ENCODE assay signal across 22 mouse cellular contexts in the genomic region with DNA sequence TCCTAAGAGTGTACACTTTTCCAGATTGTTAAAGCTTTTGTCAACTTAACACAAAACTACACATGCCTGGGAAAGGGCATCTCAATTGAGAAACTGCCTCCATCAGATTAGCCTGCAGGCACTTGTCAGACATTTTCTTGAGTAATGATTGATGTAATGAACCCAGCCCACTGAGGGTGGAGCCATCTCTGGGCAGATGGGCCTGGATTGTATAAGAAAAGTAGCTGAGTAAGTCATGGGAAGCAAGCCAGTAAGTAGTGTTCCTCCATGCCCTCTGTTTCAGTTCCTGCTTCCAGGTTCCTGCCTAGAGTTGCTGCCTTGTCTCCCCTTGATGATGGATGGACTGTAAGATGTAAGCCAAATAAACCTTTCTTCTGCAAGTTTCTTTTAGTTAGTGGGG.
"Had no signal": no experiment of that assay in that cellular context is flagged by ENCODE, and none has a peak within 500 bp of the region (broad histone marks: within the 10 kb centered on the region; RNA-seq: fewer than 3 reads in every experiment).

No protein-coding gene starts in this region.

- DNase-seq: liver, postnatal 0 days; lung, adult 2 months; lung, postnatal 14 days; lung, postnatal 36 days; midbrain, embryonic 14.5 days; retina, postnatal 1 day; right cerebral cortex, adult 18-20 months; right cerebral cortex, postnatal 25 days; right cerebral cortex, postnatal 4 days; spleen, adult 18-20 months; thymus, adult 18-20 months; thymus, postnatal 25 days; thymus, postnatal 4 days had no signal

- H3K36me3 ChIP-seq: lung, embryonic 15.5 days; midbrain, embryonic 10.5 days; midbrain, embryonic 12.5 days; neural tube, embryonic 13.5 days; neural tube, embryonic 15.5 days had no signal

- H3K9me3 ChIP-seq: neural tube, embryonic 15.5 days had no signal

- H3K4me1 ChIP-seq: midbrain, embryonic 10.5 days; midbrain, embryonic 12.5 days; neural tube, embryonic 13.5 days had no signal

- H3K4me3 ChIP-seq: lung, embryonic 15.5 days; midbrain, embryonic 10.5 days; midbrain, embryonic 12.5 days; myocyte; neural tube, embryonic 13.5 days; neural tube, embryonic 15.5 days had no signal

- H3K9ac ChIP-seq: liver, postnatal 0 days; lung, embryonic 15.5 days; midbrain, embryonic 12.5 days; neural tube, embryonic 13.5 days; neural tube, embryonic 15.5 days had no signal

- ATAC-seq: liver, postnatal 0 days; lung, postnatal 0 days; midbrain, embryonic 16.5 days had no signal

- H3K27me3 ChIP-seq: lung, embryonic 15.5 days; midbrain, embryonic 12.5 days; neural tube, embryonic 13.5 days; neural tube, embryonic 15.5 days had no signal

- H3K4me2 ChIP-seq: lung, embryonic 15.5 days; midbrain, embryonic 12.5 days; neural tube, embryonic 13.5 days; neural tube, embryonic 15.5 days had no signal

- H3K27ac ChIP-seq: lung, embryonic 15.5 days; macrophage; midbrain, embryonic 10.5 days; midbrain, embryonic 12.5 days; neural tube, embryonic 13.5 days; neural tube, embryonic 15.5 days had no signal
